Mouse (Mus musculus) skeletal muscle tissue, adult 2 months (tissue): ENCODE data around the gene Myrfl.

ENCODE experiments used
- DNase-seq: peaks from one replicate; pipeline ENCODE4 v3.0.0-alpha.2; 2012; ENCODE audit warnings: low read depth, low spot score

Gene Myrfl

GRCm38 (mm10) chr10:116759816-116760215 lies 136.9 kb downstream of the Myrfl start:
- no peak for DNase-seq

GRCm38 (mm10) chr10:116755881-116756581 lies 140.7 kb downstream of the Myrfl start:
- DNase-seq, result no peak

- DNase-seq, result no peak
Observed at GRCm38 (mm10) chr10:116754940-116755339, 141.8 kb downstream of the Myrfl start.

- DNase-seq, result no peak
Observed at GRCm38 (mm10) chr10:116750895-116751294, 145.8 kb downstream of the Myrfl start.

- peak; percentile 35 for DNase-seq
Observed at GRCm38 (mm10) chr10:116750062-116750461, 146.7 kb downstream of the Myrfl start.

GRCm38 (mm10) chr10:116748681-116749080 lies 148.0 kb downstream of the Myrfl start:
- no peak for DNase-seq

- no peak for DNase-seq
Observed at GRCm38 (mm10) chr10:116746281-116747011, 150.3 kb downstream of the Myrfl start.

- DNase-seq, result no peak
Observed at GRCm38 (mm10) chr10:116742696-116743095, 154.0 kb downstream of the Myrfl start.

- no peak for DNase-seq
Observed at GRCm38 (mm10) chr10:116742189-116742588, 154.5 kb downstream of the Myrfl start.

- no peak for DNase-seq
Observed at GRCm38 (mm10) chr10:116741343-116741742, 155.4 kb downstream of the Myrfl start.

GRCm38 (mm10) chr10:116740073-116740472 lies 156.6 kb downstream of the Myrfl start:
- no peak for DNase-seq

GRCm38 (mm10) chr10:116738533-116738932 lies 158.2 kb downstream of the Myrfl start:
- DNase-seq, result no peak

- DNase-seq, result peak; percentile 69
Observed at GRCm38 (mm10) chr10:116735607-116736006, 161.1 kb downstream of the Myrfl start.

GRCm38 (mm10) chr10:116733651-116734050 lies 163.1 kb downstream of the Myrfl start:
- peak; percentile 47 for DNase-seq

- DNase-seq, result no peak
Observed at GRCm38 (mm10) chr10:116730033-116730652, 166.6 kb downstream of the Myrfl start.

- DNase-seq, result no peak
Observed at GRCm38 (mm10) chr10:116728860-116729259, 167.9 kb downstream of the Myrfl start.

GRCm38 (mm10) chr10:116727702-116728298 lies 168.9 kb downstream of the Myrfl start:
- no peak for DNase-seq
